Mouse (Mus musculus): ENCODE results near the gene Speer4f2.
"Not testable (repeated sequence)": the region's sequence is repeated elsewhere in the genome, so short reads cannot be mapped to it uniquely, and the experiment has no call there.

Gene Speer4f2

DNA sequence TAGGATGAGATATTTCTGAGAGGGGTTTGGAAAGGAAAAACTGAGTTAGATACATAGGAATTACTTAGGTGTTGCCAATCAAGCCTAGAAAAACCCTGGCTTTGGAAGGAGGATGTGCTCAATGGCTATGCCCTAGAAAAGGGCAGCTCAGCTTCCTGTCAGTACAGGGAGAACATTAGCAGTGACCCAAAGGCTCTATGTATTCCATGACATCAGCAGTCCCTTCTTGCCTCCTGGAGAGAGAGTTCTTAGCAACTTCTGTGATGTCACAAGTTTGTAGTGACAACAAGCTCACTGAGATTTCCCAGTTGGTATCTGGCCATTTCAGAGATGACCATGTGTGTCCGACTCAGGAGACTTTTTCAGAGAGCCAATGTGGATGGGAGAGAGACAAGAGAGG lies at the start of gene Speer4f2:
Gene Speer4f2 (plus strand): TSS at position 301 of the 400 bp plus-strand sequence.
- DNase-seq = not testable (repeated sequence)

DNA sequence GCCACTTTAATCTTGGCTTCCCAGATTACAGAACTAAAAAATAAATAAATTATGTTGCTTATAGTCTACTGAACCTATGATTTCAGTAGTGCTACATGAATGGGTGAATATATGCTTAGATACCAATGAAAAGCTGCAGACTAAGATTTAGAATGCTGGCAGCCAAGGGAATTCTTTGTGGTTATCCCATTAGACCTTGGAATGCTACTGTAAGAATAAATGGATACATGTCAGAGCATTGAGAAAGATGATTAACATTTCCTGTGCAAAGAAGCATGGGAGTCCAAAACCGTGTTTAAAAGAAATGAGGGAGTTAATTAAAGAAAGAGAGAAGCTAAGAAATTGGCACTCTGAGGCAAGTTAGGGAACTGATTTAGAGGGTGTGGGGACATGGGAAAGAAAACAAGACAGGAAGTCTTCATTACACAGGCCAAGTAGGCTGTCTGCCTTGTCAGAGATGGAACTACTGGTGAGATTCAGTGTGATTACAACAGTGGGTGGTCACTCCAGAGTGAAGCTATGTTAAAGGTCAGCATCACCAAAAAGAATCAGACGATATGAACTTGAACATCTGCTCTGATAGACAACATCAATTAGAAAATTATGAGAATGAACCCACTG lies 43.9 kb upstream of the Speer4f2 start:
- no peak for DNase-seq

- no peak for DNase-seq
Observed at GRCm38 (mm10) chr5:17334836-17335235, 38.1 kb upstream of the Speer4f2 start.

- DNase-seq = not testable (repeated sequence)
Observed at GRCm38 (mm10) chr5:17345741-17346140, 27.2 kb upstream of the Speer4f2 start.

DNA sequence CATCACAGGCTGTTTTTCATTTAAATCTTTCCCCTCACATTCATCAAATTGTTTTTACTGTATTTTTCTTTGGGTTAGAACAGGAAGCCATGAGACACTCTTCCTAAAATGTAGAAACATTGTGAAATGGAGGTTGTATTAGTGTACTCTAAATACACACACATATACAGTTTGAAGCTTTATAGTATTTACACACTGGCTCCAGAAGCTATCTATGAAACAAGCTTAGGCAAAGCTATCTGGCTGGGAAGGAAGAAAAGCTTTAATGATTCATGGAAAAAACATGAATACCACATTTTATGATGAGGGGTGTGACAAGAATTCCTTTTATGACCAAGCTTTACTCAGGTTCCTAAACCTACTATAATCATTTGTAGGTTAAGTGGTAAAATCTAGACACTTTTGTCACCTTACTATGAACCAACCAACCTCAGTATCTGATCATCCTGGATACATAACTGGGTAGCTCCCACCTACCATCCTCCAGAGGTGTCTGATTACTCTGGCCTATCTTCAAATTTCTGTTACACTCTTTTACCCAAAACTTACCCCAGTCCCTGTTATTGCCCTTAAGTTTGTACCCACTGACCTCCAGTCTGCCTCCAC lies 13.5 kb upstream of the Speer4f2 start:
- no peak for DNase-seq

GRCm38 (mm10) chr5:17389926-17390325 lies 16.9 kb downstream of the Speer4f2 start:
- no peak for DNase-seq

- DNase-seq = no peak
Observed at GRCm38 (mm10) chr5:17391207-17391606, 18.2 kb downstream of the Speer4f2 start.

DNA sequence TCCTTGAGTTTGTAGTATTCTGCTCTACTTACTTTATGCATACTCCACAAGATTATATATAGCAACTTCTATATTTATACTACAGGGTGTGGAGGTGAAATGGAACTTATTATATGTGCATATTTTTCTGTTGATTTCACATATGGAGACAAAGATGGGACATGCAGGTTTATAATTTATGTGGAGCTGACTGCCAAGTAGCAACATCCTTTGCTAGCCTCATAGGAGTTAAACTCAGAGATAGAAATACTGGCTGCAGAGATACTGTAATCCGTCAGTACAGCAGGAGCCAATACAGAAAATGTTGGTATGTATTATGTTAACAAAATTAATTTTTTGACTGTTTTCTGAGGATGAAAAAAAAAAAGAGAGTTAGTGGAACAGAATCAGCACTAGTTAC lies 27.6 kb downstream of the Speer4f2 start:
- DNase-seq = no peak

- no peak for DNase-seq
Observed at GRCm38 (mm10) chr5:17401206-17402077, 28.5 kb downstream of the Speer4f2 start.

DNA sequence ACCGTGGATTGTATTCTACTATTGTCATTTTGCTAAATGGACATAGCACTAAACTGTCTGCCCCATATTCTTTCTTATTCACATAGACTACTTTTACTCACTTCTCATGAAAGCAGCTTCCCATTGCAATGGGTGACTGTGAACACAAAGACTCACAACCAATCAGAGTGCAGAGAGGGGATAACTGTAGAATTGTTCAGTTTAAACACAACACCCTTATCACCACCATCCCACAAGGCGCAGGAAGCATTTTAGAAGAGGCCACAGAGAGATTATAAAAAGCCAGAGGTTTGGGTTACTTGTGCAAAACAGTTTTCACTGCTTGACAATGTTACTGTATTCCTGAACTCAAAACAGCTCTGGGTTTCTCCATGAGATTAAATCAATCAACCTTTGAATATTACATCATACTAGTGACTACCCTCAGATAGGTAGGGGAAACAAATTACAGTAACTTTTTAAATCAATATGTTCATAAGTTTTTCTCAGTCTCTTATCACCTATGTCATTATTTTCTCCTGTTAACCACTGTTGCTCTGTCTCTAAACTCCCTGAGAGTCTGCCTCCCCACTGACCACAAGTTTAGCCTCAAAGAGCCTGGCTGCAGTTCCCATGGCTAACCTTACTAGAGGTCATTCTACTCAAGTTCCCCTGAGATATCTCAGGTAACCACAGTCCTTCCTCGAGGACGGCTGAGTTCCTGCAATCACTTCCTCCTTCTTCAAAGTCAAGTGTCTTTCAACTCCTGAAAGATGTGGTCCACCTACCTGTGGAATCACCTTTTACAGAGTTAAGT lies 29.5 kb downstream of the Speer4f2 start:
- DNase-seq = no peak

- DNase-seq = no peak
Observed at GRCm38 (mm10) chr5:17403584-17403983, 30.6 kb downstream of the Speer4f2 start.

- DNase-seq = no peak
Observed at GRCm38 (mm10) chr5:17408924-17409660, 36.1 kb downstream of the Speer4f2 start.

- DNase-seq = no peak
Observed at GRCm38 (mm10) chr5:17417201-17417600, 44.2 kb downstream of the Speer4f2 start.

DNA sequence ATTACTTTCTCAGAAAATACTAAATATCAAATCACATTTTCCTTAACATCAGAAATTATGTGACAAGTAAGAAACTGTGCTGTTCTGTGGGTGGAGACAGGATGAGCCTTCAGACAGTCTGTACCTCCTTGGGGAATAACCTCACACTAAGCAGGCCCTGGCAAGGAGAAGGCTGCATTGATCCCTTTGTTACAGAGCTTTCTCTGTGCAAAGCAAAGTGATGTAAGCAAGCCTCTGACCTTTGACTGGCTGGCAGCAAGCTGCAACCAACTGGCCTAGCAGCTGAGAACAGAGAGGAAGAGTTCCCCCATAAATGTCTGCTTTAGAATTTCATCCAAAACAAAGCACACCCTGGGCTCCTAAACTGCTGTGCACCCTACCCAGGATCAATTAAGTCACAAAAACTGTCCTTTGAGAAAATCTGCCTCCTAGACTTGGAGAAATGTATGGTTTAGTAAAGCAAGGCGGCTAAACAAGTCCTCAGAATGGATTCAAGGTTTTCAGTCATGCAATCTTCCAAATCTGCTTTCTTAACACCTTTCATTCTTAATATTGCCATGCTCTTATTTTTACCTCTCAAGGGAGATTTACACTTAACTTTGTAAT lies 46.3 kb downstream of the Speer4f2 start:
- DNase-seq = no peak

DNA sequence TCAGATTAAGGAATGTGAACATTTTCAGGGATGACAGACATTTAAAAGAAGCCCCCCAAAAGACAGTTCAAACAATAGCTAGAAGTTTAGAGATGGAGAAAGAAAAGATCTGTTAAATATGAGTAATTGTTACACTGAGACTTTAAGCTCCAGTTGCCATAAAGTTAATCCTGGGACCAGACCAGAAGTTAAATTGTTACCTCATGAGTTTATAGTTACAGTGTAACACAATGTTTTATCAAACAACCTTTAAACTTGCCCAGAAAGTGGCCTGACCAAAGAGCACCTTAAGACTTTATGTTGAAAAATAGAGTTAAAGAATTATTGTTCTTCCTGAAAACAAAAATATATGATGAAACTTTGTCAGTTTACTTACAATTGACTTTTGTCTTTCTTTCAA lies 46.9 kb downstream of the Speer4f2 start:
- no peak for DNase-seq

GRCm38 (mm10) chr5:17422225-17422624 lies 49.2 kb downstream of the Speer4f2 start:
- no peak for DNase-seq

GRCm38 (mm10) chr5:17426930-17427329 lies 54.0 kb downstream of the Speer4f2 start:
- no peak for DNase-seq
